Mouse (Mus musculus) liver, embryonic 14.5 days (tissue): Measurements from ENCODE around the gene Ccdc185.

ENCODE experiments used
- CTCF ChIP-seq: IDR thresholded peaks from 2 replicates; pipeline ENCODE4 v1.5.1; 2016; ENCODE audit warnings: antibody characterized with exemption, low read depth, control low read depth
- EP300 ChIP-seq: IDR thresholded peaks from 2 replicates; pipeline ENCODE4 v1.6.1; 2016; ENCODE audit warnings: antibody characterized with exemption, low read depth

DNA sequence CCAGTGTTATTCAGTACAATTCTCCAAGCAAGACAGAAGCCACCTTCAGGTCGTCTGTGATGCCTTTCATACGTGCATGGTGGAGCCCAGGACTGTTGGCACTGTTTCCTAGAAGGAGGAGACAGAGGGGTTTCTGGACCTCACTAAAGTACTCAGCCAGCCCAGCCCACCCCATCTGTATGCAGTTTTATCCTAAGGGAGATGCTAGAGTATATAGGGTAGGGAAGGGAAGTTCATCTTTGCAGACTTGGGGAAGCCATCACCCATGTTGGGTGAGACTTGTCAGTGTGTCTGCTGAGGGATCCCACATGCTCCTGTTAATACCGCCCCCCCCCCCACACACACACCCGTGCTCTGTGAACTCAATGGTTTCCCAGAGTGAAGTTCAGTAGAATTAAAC, 13.1 kb downstream of the Ccdc185 start:
- TF ChIP-seq CTCF (no peak), EP300 (no peak)
